Mouse (Mus musculus) megakaryocyte progenitor cell, adult 5-6 weeks (primary cell): Measurements from ENCODE around the gene Cblc. TPM values are rescaled to one million over a fixed set of nuclear protein-coding genes. Genes with fewer than 3 reads are reported as not detected.

ENCODE experiments used
- ATAC-seq: replicated peaks from 2 replicates; pipeline ENCODE4 v1.8.0; 2016; ENCODE audit warnings: mild to moderate bottlenecking, moderate TSS enrichment, inconsistent platforms; ENCODE audit not compliant: poor library complexity
- total RNA-seq, 2 experiments: library from RNA; stranded (forward) in 1 of 2; stranded (reverse) in 1 of 2; fragments of 157-497, 149-512 nt in 1 of 2; fragments of 200-1000 nt in 1 of 2; gene quantifications; 2 replicates each; pipeline versions ENCODE4 v1.2.3 to v1.2.4; 2015 to 2017

The Cblc gene
- total RNA-seq, 2 experiments from 2014 or later: not detected

DNA sequence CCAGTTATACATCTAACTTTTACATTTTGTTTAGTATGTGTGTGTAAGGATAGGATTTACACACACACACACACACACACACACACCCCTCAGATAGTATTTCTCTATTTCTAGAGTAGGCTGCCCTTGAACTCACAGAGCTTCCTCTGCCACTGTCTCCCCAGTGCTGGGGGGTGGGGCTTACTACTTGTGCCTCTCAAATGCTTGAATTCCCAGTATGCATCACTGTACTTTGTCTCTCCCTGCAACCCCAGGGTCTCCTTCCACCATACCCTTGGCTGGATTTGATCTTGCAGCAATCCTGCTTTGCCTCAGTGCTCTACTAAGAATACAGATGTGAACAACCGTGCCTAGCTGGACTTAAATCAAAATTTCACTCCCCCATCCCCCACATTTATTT, 42.5 kb downstream of the Cblc start:
- ATAC-seq: no peak

DNA sequence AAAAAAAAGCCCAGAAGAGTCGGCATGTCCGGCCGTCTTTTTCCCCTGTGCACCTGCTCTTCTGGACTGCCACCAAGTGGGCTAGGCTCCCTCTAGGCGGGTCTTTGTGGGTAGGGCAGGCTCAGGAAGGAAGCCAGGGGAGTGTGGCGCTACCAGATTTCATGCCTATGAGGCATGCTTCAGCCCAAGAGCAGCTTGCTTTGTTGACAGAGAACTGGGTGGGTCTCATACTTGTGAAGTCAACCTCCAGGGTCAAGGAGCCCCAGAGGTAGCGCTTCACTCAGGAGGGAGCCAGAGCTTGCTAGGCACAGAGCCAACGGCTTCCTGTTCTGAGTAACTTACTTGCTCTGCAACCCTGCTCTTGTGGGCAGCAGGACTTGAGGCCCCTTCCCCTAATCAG, 43.0 kb downstream of the Cblc start:
- ATAC-seq: no peak

DNA sequence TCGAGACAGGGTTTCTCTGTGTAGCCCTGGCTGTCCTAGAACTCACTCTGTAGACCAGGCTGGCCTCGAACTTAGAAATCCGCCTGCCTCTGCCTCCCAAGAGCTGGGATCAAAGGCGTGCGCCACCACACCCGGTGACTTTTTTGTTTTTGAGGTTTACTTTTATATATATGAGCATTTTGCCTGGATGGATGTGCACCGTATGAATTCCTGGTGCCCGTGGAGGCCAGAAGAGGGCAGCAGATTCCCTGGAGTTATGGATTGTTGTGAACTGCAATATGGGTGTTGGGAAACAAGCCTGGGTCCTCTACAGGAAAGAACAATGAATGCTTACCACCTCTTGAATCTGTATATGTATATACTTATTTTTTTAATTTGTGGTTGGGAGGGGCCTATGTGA, 44.0 kb downstream of the Cblc start:
- no peak for ATAC-seq

DNA sequence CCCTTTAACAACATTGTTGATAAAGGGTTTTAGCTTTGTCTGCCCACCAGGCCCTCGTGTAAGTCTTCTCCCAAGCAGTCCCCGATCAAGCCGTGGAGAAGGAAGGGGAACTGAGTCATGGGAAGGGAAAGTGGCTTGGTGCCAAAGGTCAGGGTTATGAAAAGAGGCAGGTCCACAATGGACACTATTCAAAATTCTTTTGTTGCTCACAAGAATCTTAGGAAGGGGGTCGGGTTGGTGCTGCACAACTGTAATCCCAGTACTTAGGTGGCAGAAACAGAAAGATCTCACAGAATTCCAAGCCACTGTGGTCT, 45.6 kb downstream of the Cblc start:
- ATAC-seq: no peak

DNA sequence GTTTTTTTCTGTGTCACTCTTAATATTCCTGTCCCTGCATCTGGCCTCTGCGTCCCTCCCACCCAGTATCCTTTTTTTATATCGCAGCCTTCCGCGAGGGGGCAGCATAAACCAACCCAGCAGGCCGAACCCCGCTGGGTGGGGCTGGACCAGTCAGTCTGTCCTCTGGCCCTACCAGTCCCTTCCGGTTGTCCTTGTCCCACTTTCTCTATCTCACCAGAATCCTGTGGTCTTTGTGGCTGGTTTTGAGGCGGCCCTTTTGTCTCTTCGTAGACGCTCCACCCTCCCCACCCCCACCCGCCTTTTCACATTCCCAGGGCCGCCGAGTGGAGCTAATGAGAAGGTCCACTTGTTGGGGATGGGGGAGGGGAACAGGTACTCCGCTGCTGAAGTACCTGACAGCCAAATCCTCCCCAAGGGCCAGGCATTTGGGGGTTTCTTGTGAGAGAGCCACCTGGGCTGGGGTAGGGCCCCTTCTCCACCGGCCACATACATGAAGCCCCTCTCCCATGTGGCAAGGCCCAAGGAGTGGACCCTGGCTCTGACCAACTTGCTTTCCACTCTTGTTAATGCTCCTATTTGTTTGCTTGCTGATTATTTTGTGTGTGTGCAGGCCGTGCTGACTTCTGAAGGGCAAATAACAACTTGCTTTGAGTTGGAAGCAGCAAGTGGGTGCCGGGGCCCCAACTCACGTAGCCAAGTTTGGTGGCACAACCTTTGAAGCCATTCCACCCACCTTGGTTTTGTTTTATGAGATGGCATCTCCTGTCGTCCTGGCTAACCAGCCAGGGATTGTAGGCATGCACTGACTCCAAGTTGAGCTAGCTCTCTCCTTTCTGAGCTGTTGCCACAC, 46.2 kb downstream of the Cblc start, which contains the start of gene Nectin2:
Nectin2 (minus strand) TSS at position 267 of the 853 bp plus-strand sequence.
- ATAC-seq: peak; percentile 66

DNA sequence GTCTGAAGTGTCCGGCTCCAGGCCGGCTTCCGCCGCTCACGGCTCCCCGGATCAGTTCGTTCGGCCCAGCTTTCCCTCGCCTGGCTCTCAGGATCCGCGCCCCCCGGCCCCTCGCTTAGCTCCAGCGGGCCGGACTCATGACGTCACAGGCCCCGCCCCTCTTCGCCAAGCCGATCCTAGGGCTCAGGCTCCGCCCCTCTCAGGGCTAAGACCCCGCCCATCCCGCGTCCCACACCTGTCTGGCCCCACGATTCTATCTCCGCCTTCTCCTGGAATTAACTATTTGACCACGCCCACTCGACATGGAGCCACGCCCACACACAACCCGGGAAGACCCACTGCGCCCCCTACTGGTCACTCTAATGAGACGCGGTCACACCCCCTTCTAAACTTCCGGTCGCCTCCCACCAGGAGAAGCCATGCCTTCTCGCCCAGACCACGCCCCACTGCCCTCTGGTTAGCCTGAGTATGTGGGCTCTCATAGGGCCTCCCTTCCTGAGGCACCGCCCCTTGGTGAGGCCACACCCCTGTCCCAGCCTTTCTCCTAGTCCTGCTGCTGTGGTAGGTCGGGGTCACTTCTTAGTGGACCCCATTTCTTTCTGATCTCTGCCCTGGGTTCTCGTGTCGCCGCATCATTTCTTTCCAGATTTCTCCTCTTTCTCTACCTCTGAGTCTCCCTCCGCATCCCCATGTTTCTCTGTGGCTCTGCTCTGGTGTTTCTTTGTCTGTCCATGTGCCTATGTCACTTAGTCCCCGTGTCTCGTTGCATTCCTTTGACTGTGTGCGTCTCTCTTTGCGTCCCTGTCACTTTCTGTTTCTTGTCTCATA, 47.0 kb downstream of the Cblc start:
- ATAC-seq: peak; percentile 84

DNA sequence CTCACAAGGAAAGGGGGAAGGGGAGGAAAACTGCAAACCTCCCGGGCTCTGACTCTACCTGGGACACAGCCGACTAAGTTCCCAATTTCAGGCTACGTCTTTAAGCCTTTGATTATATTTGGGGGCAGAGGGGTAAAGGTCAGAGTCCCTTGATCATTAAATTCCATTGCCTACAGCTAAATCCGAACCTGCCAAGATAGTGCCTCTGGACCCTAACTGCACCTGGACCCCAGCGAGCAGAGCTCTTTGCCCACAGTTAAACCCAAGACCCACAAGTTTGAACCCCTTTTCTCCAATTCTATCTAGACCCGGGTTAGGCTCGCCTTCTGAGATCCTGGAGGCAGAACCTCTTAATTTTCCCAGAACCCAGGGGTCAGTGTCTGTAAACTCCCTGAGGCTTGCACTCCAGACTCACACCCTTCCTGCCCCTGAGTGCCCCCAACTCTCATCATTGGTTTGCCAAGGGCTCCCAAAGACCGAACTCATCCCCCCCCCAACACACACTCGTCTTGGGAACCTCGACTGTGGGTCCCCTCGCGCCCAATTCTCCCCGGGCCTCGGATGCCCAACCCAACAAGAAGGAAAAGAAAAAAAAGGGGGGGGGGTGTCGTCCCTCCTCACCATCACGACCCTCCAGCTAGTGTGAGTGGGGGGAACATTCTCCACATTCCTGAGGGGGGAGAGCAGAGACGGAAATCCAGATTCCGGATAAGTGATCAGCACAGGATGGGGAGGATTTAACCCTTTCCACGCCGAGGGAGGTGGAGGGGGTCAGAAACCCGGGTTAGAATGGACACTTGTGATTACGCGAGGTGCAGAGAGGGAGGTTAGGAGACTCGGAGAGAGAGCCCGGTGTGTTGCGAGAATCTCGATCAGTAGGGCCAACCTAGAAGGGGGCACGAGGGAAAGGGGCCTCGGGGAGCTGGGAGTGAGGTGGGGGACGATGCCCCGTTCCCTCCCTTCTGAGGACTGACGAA, 48.1 kb downstream of the Cblc start:
- no peak for ATAC-seq

DNA sequence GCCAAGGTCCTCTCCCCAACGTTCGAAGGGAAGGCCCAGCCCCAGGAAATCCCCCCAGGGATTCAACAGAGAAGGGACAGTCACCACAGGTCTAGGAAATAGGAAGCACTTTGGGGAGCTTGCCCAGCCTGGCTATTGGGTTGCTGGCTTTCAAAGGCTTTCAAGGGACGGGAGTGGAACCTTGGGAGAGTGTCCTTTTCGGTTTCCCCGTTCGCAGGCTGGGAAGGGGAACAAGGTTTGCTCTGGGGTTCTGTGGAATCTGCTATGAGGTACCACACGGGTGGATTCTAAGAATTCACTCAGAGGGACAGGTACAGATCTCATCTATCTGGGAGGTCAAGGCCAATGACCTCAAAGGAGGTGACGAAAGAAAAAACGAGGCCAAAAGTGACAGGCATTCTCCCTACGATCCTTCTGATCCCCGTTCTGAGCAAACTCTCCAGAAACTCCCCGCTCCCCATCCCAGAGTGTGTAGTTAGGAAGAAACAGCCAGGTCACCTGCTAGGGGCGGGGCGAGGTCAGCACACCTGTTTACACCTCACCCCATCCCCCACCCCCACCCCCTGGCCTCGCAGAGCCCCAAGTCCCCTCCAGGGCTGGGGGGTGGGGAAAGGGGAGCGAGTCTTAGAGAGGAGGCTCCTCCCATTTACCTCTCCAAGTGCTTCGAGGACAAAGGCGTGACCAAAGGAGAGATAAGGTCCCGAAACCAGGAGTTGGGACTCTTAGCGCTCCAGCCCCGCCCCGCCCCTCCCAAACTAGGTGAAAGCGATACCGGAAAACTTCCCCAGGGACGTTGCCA, 49.0 kb downstream of the Cblc start:
- no peak for ATAC-seq

DNA sequence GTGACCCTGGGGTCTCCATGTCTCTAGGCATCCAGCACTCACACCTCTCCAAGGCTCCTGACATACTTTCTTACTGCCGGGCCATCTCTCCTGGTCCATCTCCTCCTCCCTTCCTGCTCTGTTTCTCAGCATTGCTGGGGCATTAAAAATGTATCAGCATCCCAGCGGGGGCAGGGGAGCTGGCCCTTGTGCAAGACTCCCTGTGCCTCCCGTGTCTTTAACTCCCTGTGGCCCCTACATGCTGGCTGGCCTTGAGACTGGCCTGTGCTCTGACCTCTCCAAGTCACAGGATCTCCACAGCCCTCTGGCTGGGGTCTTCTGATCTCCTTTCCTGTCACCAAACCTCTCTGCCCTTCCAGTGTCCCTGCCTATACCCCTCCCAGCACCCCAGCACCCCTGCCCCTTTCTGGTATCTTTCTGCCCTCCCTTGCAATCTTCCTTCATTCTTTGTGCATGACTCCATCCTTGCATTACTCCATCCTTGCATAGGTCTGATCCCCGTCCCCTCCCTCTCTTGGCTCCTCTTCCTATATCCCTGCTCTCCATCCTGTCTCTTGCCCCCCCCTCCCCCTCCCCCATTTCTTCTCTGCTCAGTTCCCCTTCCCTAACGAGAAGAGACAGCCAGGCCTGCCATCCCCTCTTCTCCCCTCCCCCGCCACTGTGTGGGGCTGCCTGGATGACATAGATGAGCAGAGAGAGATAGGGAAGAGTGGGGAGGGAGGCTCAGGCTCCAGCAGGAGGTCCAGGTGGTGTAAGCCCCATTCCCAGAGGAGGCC, 50.0 kb downstream of the Cblc start:
- ATAC-seq: no peak

DNA sequence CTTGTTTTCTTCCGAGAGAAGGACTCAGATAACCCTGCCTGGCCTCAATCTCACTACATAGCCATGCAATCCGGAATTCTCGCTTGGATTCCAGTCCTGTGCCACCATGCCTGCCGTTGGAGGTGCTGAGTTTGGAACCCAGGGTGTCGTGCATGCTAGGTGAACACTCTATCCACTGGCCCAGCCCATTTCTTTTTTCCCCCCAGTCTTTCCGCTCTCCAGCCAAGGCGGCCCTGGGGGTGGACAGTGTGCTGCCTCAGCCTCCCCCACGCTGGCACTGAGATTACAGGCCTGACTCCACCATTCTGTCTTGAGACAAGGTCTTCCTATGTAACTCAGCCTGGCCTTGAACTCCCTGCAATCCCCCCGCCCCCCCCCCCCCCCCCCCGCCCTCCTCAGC, 50.6 kb downstream of the Cblc start:
- no peak for ATAC-seq

DNA sequence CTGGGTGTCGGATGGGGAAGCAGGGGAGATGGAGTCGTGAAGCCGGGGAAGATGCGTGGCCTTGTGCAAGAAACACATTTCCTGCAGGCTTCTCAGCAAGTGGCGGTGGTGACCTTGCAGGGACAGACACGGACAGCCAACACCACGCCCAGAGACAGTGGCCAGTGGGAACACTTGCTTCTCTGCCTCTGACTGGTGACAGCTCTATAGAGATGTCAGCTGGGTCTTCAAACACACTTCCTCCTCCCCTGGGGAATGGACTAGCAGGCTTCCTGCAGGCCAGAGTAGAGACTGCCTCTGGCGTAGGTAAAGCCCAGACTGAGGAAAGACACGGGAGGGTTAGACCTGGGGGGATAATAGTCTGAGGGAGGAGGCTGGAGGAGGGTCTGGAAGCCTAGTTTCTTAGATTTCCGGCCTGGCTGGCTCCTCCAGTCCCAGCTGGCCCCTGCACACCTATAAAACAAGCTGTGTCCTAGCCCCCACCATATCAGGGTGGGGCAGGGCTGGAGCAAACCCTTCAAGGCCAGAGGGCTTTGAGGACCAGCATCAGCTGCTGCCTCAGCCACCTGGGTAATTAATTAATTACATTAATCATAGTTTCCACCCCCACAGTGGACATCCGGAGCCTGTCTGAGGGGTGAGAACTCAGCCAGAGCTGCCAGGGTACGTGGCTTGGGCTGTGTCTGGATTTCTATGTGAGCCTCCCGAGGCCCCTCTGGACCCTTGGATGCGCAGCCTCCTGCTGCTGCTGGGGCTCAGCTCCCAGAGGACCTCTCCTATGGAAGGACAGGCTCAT, 51.8 kb downstream of the Cblc start:
- ATAC-seq: peak; percentile 45

DNA sequence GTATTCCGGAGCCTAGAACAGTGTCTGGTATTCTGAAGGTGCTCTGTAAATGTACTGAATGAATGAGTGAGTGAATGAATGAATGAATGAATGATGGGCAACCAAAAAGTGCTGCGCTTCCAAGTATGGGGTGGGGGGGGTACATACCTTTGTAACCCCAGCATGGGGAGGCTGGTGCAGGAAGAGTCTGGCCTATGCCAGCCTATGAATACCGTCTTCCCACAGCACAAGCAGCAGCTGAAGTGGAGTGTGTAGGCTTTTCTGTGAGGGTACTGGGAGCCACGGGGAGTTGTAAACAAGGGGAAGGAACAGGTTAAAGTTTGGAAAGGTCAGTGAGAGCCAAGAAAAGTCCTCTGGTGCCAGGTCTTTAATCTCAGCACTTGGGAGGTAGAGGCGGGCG, 52.8 kb downstream of the Cblc start:
- ATAC-seq: no peak

DNA sequence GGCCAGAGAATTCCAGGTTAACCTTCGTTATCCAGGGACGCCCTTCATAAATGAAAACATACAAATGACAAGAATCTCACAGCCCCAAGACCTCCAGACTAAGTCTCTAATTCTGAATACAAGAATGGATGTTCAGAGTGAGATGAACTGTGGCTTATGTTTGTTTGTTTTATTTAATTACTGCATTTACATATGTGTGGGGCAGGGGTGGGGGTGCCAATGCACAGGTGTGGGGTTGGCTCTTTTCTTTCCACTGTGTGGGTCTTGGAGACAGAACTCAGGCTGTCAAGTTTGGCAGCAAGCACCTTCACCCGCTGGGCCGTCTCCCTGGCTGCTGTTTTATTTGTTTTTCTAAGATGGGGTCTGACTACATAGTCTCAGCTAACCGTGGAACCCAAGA, 54.1 kb downstream of the Cblc start:
- ATAC-seq: no peak

DNA sequence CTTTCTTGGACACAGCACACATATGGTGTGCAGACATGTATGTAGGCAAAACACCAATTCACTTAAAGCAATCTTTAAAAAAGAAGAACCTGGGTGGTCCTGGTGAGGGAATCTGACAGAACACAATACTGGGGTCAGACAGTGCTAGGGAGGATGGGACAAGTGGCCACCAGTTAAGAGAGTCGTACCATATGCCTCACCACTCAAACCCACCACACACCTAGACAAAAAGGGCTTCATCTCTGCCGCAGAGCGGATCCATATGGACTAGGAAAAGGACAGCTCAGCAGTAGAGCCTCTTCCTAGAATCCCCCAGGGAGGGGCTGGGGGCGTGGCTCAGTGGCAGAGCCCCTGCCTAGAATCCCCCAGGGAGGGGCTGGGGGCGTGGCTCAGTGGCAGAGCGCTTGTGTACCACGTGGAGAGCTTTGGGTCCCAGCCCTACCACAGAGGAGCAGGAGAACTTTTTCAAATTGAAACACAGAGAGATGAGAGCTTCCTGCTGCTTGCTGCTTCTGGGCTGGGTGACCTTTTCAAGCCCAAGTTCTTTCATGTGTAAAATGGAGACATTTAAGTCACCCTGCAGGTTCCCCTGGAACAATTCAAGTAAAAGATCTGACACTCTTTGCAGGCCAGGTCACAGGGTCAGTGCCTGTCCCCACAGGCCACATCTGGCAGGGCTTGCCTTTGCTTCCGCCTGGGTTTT, 55.1 kb downstream of the Cblc start:
- no peak for ATAC-seq

DNA sequence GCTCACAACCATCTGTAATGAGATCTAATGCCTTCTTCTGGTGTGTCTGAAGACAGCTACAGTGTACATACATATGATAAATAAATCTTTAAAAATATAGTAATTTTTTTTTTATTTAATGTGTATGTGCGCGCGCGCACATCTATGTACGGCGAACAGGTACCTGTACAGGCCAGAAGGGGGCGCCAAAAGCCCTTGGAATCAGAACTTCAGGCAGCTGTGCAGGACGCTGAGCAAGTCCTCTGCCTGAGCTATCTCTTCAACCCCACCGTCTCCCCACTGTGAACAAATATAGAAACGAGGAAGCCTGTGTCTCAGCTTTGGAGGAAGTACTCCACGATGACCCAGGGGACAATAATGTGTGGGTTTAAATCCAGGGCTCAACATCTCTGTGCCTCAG, 56.3 kb downstream of the Cblc start:
- ATAC-seq: 0 out of 2 replicates have a peak, but pooled peaks have one; percentile 9

DNA sequence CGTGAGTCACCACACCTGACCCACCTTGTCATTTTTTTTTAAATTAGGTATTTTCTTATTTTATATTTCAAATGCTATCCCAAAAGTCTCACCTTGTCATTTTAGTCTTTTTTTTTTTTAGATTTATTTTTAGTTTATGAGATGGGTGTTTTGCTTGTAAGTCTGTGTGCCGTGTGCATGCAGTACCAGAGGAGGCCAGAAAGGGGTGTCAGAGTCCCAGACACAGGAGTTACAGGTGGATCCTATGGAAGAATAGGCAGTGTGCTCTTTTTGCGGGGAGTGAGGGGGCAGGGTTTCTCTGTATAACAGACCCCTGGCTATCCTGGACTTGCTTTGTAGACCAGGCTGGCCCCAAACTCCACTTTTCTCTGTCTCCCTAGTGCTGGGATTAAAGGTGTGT, 57.8 kb downstream of the Cblc start:
- no peak for ATAC-seq

DNA sequence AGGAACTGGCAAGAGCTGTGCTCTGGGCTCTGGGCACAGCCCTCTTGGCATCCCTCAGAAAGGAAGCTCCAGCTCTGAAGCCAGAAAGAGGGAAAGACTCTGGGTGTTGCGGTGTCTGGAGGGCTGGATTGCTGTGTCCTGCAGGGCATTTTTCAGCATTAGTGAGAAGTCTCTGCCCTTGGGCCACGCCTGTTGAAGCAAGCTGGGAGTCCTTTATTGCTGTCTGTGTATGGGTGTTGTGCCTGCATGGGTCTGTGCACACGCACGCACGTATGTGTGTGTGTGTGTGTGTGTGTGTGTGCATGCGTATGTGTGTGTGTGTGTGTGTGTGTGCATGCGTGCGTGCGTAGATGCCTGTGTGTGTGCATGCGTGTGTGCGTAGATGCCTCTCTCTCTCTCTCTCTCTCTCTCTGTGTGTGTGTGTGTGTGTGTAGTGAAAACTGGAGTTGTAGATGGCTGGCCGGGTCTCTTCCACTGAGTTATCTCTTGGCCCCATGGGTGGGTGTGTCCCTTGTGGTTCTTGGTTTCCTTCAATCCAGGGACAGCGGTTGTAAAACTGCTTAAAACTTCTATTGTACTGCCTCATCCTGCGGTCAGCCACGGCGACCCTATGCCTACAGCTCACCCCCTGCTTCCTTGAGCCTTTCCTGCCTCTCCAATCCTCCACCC, 60.1 kb downstream of the Cblc start:
- ATAC-seq: peak; percentile 87
